Mouse (Mus musculus) urinary bladder, adult 18-20 months (tissue): ENCODE data around the gene Defb46.

Experiments
- DNase-seq, 2 experiments: peaks; one replicate each; pipeline ENCODE4 v3.0.0; 2022; ENCODE audit warnings: low spot score in 2 of 2, mixed read lengths in 2 of 2

Defb46 gene

GRCm38 (mm10) chr8:19239616-19240015 lies at the start of gene Defb46:
TSS of gene Defb46 (plus strand) at chr8:19239916.
- no peak for DNase-seq

- no peak for DNase-seq
These were observed 14.6 kb upstream of the Defb46 start, which contains the start of gene Defb6 for GRCm38 (mm10) chr8:19225161-19225560. TSS of gene Defb6 (plus strand) at chr8:19225478.

- no peak for DNase-seq
These were observed 1.6 kb upstream of the Defb46 start for GRCm38 (mm10) chr8:19238101-19238500.

- no peak for DNase-seq
These were observed 7.6 kb downstream of the Defb46 start, which contains the start of gene Defb5 for GRCm38 (mm10) chr8:19247280-19247679. TSS of gene Defb5 (plus strand) at chr8:19247580.

- no peak for DNase-seq
These were observed 18.4 kb downstream of the Defb46 start for GRCm38 (mm10) chr8:19258136-19258535.

- no peak for DNase-seq
These were observed 20.0 kb downstream of the Defb46 start for GRCm38 (mm10) chr8:19259667-19260066.
